Mouse (Mus musculus) layer of hippocampus, adult 9-11 months (tissue): Measurements from ENCODE around the gene Dnah17.
A peak's percentile ranks its signal among the peaks of the same experiment; 100 is the strongest.

Source experiments
- DNase-seq: peaks from one replicate; pipeline ENCODE4 v3.0.0; 2022

Dnah17 gene

DNA sequence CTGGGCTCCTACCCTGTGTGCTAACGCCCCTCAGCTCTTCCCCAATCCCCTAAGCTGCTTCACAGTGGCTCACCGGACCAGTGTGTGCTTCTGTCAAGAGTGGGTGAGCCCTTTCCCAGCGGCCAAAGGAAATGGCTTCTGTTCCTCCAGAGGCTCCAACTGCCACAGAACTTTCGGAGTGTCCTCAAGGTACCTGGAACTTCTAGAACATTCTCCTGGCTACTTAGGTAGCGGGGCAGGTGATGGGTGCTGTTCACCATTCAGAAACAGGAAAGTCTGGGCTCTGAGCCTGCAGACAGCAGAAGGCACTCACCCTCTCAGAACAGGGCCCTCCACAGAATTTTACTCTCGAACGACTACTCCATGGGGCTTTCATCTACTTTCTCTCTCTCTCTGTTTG is at the start of gene Dnah17:
Gene Dnah17, minus strand, starts transcription at position 101 of the 400 bp plus-strand sequence.
- no peak for DNase-seq

DNA sequence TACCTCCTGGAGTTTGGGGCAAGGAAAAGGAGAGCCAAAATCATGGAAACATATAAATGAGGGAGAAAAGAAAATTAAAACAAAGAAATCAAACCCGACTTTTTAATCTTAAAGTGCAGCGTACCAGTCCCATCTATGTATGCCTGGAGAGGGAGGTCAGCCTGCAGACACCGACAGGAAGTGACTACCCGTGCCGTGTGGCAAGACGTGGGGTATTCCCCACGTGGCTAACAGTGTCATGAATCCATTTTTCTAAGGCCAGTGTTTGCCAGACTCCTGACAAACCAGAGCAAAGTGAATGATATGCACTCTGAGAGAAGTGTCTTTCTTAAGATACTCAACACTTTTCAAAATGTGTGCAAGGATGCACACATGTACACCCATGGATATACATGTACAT is 49.8 kb upstream of the Dnah17 start:
- no peak for DNase-seq

DNA sequence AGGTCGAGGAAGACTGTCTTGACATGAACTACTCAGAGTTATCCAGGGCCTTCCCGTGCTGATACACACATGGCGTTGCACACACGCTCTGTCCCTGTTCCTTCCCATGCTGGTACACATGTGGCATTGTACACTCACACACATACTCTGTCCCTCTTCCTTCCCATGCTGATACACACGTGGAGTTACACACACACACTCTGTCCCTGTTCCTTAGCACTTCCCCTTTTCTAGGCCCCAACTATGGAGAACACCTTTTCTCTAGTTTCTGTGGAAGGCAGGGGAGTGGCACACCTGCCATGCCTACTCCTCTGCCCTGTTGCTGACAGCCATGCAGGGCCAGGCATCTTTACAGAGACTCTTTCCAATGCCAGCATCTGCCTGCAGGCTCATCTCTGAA is 47.8 kb upstream of the Dnah17 start:
- DNase-seq, result no peak

DNA sequence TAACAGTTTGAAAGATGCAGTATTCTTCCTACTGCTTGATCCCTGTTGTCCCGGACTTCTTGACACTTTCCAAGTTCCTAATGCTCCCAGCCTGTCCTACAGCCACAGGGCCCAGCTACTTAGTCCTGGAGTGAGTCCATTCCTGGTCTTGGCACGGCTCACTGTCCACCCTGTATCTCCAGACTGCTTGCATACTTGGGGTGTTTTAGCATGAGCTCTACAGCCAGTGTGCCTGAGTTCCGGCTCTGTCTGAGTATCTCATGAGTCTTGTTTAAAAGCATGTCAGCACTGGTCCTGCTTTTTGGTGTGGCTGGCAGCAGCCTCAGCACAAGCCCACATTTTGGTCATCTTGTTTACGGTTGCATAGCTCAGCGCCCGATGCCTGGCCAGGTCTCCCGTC is 44.3 kb upstream of the Dnah17 start:
- no peak for DNase-seq

DNA sequence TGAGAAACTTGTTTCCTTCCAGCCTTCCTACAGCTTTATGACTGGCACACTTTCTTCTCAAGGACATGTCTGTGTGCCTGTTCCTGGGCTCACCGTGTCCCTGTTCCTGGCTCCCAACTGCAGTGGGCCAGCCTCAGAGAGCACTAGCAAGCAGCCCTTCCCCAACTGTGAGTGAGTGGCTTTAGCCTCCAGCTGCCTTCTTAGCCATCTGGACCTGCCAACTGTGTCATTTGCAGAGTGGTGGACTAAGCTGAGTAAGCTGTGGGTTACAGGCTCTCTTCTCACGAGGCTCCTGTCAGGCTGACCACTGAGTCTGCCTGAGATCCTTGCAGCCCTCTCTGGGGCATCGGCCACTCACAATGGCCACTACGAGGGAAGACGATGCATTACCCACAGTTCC is 42.3 kb upstream of the Dnah17 start:
- DNase-seq, result no peak

DNA sequence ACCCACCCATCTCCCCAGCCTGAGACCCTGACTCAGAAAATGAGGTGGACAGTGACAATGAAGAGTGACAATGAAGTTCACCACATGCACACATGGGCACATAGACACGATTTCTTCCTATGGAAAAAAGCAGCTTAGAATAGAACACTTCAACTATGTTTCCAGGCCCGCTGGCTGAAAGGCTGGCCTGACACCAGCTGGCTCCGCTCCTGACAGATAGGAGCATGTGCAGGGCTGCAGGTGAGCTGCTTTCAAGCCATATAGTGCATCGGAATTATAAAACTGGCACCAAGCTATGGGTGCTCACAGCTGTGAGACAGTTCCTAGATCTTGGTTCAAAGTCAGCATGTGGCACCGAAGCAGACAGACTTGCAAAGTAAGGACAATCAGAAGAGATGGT is 39.9 kb upstream of the Dnah17 start:
- no peak for DNase-seq

DNA sequence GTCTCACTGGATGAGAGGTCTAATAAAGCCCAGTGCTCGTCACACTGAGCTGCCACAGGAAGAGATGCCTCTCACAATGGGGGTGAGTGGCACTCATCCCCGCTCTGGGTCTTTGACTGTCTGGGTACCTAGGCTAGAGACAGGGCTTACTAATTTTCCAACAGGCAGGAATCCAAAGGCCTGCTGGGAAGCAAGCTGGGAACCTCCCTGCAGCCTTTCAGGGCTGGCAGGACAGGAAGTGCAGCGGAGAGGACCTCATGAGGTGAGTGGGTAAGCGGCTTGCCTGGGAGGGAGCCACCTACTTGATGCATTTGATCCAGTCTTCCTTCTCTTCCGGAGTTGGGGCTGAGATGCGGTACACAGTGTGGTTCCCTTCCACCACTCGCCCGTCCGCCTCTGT is 38.3 kb upstream of the Dnah17 start:
- DNase-seq, result no peak

DNA sequence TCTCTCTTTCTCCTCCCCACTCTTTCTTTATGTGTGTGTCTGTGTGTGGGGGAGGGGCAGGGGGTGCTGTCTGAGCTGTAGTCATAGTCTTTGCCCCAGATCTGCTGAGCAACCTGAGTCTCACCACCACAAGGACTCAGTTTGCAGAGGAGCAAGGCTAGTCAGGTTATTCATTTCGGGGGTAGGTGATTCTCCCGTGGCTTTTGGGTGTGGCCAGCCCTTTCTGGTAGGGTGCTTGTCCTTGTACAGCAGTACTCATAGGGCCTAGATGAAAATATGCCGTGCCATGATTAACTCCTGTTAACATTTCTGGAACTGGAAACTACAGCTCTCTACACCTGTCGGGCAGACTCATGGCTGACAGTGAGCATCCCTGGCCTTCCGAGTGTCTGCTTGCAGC is 36.2 kb upstream of the Dnah17 start:
- DNase-seq, result no peak

DNA sequence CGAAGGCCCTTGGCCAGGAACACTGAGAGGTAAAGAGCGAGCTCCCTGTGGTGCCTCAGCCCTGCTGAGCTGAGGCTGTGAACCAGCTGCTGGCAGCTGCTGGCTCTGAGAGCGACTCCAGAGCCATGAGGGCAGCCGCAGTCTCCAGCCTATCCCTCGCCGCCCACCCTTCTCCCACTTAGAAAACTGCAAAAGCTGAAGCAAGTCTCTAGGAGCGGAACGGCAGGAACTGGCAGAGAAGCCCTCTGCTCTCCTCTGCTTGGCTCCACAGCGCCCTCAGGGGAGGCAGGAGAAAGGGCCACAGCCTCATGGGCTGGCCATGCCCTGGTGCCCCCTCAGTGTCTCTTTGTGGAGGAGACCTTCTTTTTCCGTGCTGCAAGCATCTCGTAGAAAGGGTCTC is 35.2 kb upstream of the Dnah17 start:
- DNase-seq, result no peak

DNA sequence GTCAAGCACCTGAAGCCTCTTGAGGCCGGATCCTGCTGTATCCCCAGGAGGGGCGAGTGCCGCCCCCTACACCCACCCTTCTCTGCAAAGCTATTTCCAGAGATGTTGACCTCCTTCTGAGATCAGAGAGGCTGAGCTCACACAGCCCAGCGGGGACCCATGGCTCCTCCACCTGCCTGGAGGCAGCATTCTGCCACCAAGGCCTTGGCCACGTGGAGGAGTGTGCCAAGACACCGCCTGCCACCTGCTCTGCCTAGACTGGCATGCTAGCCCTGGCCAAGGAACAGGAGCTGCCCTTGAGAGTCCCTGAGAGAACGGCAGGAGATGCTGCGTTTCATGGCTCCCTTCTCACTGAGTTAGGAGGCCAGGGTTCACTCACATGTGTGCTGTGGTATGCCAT is 34.1 kb upstream of the Dnah17 start:
- DNase-seq, result no peak

DNA sequence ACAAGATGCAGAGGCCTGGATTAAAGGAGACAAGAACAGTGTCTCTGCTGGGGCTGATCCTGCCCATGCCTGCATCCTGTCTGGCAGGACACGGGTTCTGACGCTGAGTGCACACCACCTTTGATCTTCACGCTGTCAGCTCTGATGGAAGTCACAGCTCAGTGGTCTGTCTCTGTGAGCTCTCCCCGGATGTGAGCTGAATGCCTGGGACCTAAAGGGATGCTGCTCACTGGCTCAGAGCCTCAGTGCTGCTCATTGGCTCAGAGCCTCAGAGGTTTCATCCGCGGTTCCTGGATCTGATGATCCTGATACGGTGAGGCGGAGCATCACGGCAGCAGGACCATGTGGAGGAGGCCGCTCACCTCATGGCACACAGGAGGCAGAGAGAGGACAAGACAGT is 31.8 kb upstream of the Dnah17 start:
- DNase-seq, result no peak

DNA sequence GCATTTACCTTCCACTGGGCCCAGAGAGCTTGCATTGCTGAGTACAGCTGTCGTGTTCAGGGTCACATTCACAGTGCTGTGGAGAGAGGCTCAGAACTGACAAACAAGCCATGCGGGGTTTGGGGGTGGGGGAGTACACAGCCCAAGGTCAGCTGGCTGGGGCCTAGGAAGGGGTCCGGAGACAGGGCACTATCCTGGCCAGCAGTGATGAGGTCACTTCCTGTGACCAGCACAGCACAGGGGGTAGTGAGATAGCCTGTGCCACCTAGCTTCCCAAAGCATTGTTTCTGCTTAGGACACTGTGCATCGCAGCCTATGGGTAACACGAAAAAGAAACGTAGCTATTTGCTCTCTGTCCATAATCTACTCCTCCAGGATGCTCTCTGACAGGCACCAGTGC is 30.8 kb upstream of the Dnah17 start:
- DNase-seq, result no peak

DNA sequence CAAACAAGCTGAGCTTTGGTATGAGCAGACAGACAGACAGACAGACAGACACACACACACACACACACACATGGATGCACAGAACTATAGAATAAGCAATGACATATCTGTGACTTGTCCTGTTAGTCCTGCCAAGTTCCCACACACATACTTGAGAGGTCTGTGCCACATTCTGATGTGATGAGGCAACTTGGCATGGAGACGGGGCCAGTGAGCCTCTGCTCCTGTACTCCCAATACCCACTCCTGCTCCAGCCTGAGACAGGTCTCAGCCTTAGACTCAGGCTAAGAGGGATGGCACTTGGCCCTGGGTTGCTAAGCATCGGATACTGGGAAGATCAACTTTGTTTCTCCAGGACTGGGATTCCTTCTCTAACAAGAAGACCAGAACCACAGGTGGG is 30.3 kb upstream of the Dnah17 start:
- DNase-seq, result no peak

DNA sequence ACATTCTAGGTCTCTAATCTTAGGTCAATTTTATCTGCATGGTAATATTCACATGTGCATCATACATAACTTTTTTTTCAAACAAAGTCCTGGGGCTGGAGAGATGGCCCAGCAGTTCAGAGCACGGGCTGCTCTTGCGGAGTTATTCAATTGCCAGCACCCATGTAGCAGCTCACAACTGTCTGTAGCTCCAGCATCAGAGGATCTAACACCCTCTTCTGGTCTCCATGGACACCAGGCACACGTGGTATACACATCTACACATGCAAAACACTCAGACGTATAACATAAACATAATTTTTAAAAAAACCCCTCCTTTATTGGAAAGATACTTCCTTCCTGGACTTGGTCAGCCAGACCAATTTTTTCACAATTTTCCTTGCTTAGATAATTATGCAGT is 28.3 kb upstream of the Dnah17 start:
- DNase-seq, result no peak

DNA sequence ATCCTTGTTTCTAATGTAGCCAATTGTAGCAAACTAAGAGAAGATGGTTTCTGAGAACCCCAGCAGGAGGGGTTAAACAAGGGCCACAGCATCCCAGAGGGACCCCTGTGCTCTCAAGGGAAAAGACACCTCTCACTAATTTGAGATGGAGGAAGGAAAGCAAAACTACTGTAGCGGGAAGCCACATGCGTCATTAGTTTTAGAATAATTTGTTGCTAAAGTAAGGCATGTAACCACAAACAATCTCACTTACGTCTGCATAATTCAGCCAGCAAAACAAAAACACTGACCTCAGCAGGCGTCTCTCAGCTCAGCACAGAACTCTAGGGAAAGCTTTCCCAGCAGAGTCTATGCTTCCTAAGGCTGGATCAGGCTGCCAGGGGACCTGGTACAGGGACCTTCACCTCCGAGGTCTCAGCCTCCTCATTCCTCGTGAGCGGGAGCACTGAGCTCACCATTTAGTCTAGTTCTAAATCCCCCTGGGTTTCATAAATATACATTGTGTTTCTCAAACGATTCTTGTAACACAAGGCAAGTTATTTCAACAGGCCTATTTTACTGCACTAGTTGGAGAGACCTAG is 26.1 kb upstream of the Dnah17 start:
- no peak for DNase-seq

DNA sequence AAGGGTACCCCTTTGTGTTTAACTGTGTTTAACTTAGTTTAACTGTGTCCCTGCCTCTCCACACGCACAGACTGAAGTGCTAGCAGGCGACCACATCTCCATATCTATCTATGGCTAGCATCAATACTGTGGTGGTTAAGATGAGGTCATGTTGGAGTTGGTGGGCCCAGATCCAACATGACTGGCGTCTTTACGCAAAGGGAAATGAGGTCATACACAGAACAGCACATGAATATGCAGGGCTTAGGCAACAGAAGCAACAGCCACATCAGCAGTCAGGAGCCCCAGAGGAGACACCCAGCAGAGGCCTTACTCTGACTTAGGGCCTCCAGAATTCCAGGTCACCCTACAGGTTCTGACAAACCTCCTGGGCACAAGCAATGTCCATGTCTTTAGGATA is 22.5 kb upstream of the Dnah17 start:
- DNase-seq, result no peak

DNA sequence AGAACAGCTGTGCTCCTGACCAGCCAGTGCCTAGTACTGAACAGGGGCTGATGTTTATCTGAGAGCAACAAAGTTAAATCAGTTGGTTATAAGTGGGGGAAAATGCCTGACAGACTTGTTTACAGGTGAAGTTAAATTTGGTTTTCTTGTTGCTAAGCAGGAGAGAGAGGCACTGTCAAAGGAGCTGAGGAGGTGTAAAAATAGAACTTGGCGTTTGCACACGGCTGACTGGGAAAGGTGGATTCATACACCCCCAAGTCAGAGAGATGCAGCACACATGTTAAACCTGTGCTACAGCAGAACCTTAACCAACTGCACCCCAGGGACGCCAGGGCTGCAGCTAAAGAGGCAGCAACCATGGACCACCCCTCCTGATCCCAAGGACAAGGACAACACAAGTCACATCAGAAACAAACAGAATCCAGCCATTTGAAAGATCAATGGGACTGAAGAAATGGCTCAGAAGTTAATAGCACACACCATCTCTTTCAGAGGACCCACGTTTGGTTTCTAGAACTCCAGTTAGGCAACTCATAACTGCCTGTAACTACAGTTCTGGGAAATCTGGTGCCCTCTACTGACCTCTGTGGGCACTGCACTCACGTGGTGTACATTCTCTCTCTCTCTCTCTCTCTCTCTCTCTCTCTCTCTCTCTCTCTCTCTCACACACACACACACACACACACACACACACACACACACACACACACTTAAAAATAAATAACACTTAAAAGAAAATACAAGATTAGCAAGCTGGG is 21.2 kb upstream of the Dnah17 start:
- DNase-seq, result no peak

DNA sequence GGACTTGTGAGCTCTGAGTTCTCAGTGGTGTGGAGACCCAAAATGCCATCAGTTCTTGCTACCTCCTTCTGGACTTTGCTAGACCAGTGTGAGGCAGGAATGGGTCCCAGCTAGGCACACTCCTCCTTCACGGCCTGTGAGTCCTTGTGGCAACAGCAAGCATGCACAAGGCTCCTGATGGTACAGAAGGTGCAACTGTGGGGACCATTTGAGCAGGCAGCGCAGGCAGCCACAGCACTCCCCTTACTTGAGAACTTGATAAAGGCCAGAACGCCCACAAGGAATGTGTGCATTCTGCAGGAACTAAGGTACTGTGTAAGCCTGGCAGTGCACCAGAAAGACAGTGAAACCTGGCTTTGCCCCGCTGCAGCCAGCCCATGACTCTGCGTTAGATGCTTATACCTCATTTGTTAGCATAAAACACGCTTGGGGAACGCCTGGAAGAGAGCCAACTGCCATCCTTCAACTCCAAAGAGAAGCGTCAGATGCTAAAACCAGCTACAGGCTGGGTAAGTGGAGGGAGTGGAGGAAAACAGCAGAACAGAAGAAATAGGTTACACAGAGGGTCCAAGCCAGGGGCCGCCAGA is 19.8 kb upstream of the Dnah17 start:
- peak; percentile 59 for DNase-seq

DNA sequence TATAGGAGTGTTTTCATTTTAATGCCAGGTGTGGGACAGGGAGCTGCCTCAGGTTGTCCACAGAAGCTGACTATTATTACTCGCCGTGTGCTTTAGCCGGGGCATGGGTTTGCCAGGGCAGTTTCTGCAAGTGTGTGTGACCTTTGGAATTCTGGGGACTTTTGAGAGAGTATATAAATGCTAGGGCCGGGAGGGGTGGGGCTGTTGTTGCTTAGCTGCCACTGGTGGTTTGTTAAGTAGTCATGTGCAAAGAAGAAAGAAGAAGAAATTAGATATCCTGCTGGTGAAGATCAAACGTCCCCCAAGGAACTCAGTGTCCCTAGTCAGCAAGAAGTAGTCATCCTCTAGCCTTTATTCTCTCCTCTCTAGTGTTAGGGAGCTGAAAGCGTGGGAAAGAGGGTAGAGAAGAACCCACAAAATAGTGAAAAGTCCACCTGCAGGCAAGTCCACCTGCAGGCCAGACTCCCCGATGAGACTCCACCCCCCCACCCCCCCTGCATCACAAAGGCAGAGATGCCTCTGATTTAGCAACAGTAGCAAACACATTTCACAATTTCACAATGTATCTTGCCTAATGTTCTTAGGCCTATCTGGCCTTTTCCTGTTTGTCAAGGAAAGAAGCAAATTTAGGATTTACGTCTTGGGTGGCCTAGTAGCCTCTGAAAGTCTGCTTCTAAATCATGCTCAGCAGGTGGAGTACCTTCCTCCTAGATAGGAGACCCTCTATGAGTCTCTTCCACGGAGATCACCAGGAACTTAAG is 17.6 kb upstream of the Dnah17 start:
- DNase-seq, result no peak

DNA sequence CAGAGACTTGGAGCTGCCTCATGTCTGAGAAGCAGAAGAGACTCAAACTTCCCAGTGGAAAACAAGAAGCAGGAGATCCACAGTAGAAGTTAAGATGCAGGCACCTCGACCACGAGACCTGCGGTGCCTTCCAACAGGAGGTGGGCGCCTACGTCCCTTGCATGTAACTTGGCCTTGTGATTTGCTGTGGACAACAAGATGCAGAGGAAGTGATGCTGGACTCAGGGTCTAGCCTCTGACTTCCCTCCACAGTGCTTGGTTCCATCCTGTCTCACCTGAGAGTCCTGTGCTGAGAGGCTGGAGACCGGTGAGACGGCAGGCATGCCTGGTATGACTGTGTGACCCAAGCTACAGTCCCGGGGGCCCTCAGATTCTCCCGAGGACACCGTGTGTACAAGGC is 16.0 kb upstream of the Dnah17 start:
- no peak for DNase-seq

DNA sequence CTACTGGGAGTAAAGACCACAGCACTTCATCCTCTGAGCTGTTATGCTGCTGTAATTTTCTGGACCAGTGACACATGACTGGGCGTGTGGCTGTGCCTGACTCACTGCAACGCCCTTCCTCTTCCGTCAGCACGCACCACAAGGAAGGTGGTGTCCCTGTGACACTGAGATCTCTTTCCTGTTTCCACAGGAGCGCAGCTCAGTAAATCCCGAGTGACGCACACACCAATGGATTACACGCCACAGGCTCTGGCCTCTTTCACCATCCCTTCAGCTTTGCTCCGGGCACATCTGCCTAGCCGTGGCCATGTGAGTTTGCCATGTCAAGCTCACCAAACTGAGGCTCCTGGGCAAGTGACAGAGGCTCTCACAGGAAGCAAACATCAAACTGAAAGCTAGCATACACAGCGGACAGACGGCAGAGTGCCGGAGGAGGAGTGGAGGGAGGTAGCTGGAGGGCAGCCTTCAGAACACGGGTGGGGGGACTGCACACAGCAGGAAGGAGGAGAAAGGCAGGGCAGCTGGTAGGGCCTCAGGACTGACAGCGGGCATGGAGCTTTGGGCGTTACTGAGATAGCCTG is 15.4 kb upstream of the Dnah17 start:
- no peak for DNase-seq

DNA sequence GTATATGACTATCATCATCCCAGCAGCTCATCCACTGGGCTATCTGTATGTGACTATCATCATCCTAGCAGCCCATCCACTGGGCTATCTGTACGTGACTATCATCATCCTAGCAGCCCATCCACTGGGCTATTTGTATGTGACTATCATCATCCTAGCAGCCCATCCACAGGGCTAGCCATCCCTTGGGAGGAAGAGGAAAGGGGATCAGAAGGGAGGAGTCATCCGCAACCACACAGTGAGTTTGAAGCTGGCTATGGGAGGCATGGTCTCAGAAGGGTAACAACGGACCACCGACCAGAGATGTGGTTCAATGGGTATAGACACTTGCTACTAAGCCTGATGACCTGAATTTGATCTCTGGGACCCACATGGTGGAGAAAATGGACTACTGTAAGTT is 14.7 kb upstream of the Dnah17 start:
- DNase-seq, result no peak

DNA sequence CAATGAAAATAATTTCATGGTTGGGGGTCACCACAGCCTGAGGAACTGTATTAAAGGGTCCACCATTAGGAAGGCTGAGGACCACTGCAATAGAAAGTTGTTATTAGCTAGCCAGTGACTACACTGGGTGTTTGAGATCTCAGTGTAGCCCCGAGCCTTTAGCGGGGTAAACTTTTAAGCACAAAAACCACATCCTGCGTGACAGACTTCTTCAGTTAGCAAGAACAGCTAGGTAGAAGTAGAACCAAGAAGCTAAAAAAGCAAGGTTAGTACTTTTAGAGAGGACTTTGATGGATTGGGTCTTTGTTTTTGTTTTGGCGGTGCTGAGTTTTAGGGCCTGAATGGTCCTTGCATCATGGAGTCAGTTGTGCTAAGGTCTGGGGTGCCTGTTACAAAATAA is 13.3 kb upstream of the Dnah17 start:
- no peak for DNase-seq
